Mouse (Mus musculus): Measurements from ENCODE around the gene Trpc4ap.

DNA sequence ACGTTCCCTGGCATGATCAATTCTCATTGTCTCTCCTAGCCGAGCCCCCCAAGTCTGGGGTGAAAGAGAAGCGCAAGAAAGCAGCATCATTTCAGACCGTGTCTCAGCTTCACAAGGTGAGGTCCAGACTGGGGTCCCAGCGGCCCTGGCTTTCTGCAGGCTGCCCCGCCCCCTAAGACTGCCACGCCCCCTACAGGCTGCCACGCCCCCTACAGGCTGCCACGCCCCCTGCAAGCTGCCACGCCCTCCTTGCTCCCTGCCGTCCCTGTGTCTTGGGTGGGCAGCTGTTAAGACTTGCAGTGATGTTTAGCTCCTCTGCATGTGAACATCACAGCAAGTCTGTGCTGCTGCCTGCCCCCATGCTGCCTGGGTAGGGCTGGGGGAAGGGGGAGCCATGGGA is 69.6 kb downstream of the Trpc4ap start:
- TF ChIP-seq CTCF (IDR thresholded peaks at IDR 0.05; ENCODE audit: low read depth, low read length) (no peak), POLR2A (IDR thresholded peaks at IDR 0.05; ENCODE audit: extremely low read depth, insufficient read depth, low read length) (no peak)
